Mouse (Mus musculus): Measurements from ENCODE around the gene Mettl9. TPM values are rescaled to one million over a fixed set of nuclear protein-coding genes. Genes with fewer than 3 reads are reported as not detected.

Mettl9 gene
- total and polyA plus RNA-seq, 3 experiments: 23.5 to 85.1 (median 80.7) TPM

- TF ChIP-seq CTCF (IDR thresholded peaks at IDR 0.05) (no peak), EP300 (IDR thresholded peaks at IDR 0.05; ENCODE audit: insufficient read depth, low read depth, low read length) (no peak), POLR2A (IDR thresholded peaks at IDR 0.05; ENCODE audit: insufficient read depth, low read depth, low read length) (no peak)
- Histone ChIP-seq H3K27ac (no peak overlapping the region), H3K36me3 (ENCODE audit: control insufficient read depth, insufficient read depth, low read length) (no peaks in the 10 kb centered on the region), H3K9ac (ENCODE audit: low read depth, low read length) (no peak overlapping the region), H3K79me2 (replicated peaks; ENCODE audit: control insufficient read depth, insufficient read depth, low read length) (no peaks in the 10 kb centered on the region), H3K4me3 (no peak overlapping the region), H3K4me1 (ENCODE audit: control insufficient read depth, insufficient read depth, low read length) (no peaks in the 10 kb centered on the region), H3K27me3 (ENCODE audit: control insufficient read depth, insufficient read depth, low read length) (no peaks in the 10 kb centered on the region)
- intact Hi-C loops (cut with DNase I): no loop called here
- no peak for DNase-seq
- 69% methylated on average over 4 of the region's 4 CpGs for WGBS
Observed at GRCm38 (mm10) chr7:121093026-121093425, 58.8 kb downstream of the Mettl9 start.

DNA sequence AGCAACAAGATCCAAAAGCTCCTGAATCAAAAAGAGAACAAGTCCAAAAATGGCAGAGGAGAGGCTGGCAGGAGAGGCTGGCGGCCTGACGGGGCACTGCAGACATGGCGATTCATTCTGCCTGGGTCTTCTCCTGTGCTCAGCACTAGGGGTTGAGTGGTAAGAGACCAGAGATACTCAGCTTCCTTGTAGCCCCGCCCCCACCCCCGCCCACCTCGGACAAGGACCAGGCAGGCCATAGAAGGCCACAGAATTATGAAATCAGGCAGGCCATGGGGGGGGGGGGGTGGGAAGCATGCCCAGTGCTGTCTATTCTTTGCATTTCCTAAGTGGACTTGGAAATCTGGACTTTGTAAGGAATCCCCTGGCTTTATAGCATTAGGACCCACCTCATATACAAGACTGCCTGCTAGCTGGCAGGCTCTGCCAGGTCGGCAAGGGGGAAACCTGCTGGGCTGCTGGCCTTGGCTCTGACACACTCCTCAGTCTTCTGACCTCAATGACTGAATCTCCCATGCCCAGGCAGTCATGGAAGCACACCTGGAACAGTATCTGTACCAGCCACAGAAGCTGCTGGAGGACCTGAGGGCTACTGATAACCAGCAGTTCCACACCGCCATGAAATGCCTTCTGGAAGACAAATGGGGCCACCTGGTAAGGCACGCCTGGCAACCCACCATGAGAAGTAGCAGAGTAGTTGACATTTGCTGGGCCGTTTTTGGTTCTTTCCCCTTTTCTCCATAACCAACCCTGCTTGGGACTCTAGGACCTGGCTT lies 64.6 kb downstream of the Mettl9 start:
- Histone ChIP-seq H3K79me2 (replicated peaks; ENCODE audit: control insufficient read depth, insufficient read depth, low read length) (no peaks in the 10 kb centered on the region), H3K9ac (ENCODE audit: low read depth, low read length) (no peak overlapping the region), H3K36me3 (ENCODE audit: control insufficient read depth, insufficient read depth, low read length) (no peaks in the 10 kb centered on the region), H3K27me3 (ENCODE audit: control insufficient read depth, insufficient read depth, low read length) (no peaks in the 10 kb centered on the region), H3K27ac (no peak overlapping the region), H3K4me3 (no peak overlapping the region), H3K4me1 (ENCODE audit: control insufficient read depth, insufficient read depth, low read length) (no peaks in the 10 kb centered on the region)
- TF ChIP-seq CTCF (IDR thresholded peaks at IDR 0.05) (no peak), EP300 (IDR thresholded peaks at IDR 0.05; ENCODE audit: insufficient read depth, low read depth, low read length) (no peak), POLR2A (IDR thresholded peaks at IDR 0.05; ENCODE audit: insufficient read depth, low read depth, low read length) (no peak)
- 80% methylated on average over 10 of the region's 10 CpGs for WGBS
- intact Hi-C loops (cut with DNase I): no loop called here
- DNase-seq: no peak

- Histone ChIP-seq H3K27me3 (ENCODE audit: control insufficient read depth, insufficient read depth, low read length) (no peaks in the 10 kb centered on the region), H3K27ac (peak overlapping the region; percentile 29), H3K36me3 (ENCODE audit: control insufficient read depth, insufficient read depth, low read length) (peaks cover 6% of the 10 kb centered on the region), H3K4me1 (ENCODE audit: control insufficient read depth, insufficient read depth, low read length) (peaks cover 6% of the 10 kb centered on the region), H3K79me2 (replicated peaks; ENCODE audit: control insufficient read depth, insufficient read depth, low read length) (no peaks in the 10 kb centered on the region), H3K9ac (ENCODE audit: low read depth, low read length) (no peak overlapping the region), H3K4me3 (no peak overlapping the region)
- peak in 1 of 2 experiments; percentile 53 for DNase-seq
- intact Hi-C loops (cut with DNase I): no loop called here
- TF ChIP-seq POLR2A (IDR thresholded peaks at IDR 0.05; ENCODE audit: insufficient read depth, low read depth, low read length) (peak; percentile 23; the same call in 1 of the 2 replicates), EP300 (IDR thresholded peaks at IDR 0.05; ENCODE audit: insufficient read depth, low read depth, low read length) (peak; percentile 91), CTCF (IDR thresholded peaks at IDR 0.05) (no peak)
- 30% methylated on average over 3 of the region's 3 CpGs for WGBS
Observed at GRCm38 (mm10) chr7:121107851-121108250, 73.6 kb downstream of the Mettl9 start.

GRCm38 (mm10) chr7:121111321-121111720 lies 77.1 kb downstream of the Mettl9 start:
- H3K36me3 ChIP-seq (ENCODE audit: control insufficient read depth, insufficient read depth, low read length): peaks cover 6% of the 10 kb centered on the region
- WGBS: 4% methylated on average over 3 of the region's 3 CpGs
- H3K27me3 ChIP-seq (ENCODE audit: control insufficient read depth, insufficient read depth, low read length): no peaks in the 10 kb centered on the region
- no peak overlapping the region for H3K9ac ChIP-seq (ENCODE audit: low read depth, low read length)
- intact Hi-C loops (cut with DNase I): no loop called here
- peaks cover 6% of the 10 kb centered on the region for H3K4me1 ChIP-seq (ENCODE audit: control insufficient read depth, insufficient read depth, low read length)
- DNase-seq: no peak
- H3K79me2 ChIP-seq (replicated peaks; ENCODE audit: control insufficient read depth, insufficient read depth, low read length): no peaks in the 10 kb centered on the region
- TF ChIP-seq POLR2A (IDR thresholded peaks at IDR 0.05; ENCODE audit: insufficient read depth, low read depth, low read length): no peak
- no peak for TF ChIP-seq CTCF (IDR thresholded peaks at IDR 0.05)
- TF ChIP-seq EP300 (IDR thresholded peaks at IDR 0.05; ENCODE audit: insufficient read depth, low read depth, low read length): no peak
- no peak overlapping the region for H3K4me3 ChIP-seq
- peak overlapping the region; percentile 48 for H3K27ac ChIP-seq

GRCm38 (mm10) chr7:121111762-121112161 lies 77.5 kb downstream of the Mettl9 start:
- 48% methylated on average over 3 of the region's 3 CpGs for WGBS
- no peak overlapping the region for H3K4me3 ChIP-seq
- H3K27ac ChIP-seq: peak overlapping the region; percentile 48
- TF ChIP-seq CTCF (IDR thresholded peaks at IDR 0.05): no peak
- TF ChIP-seq EP300 (IDR thresholded peaks at IDR 0.05; ENCODE audit: insufficient read depth, low read depth, low read length): no peak
- no peak for TF ChIP-seq POLR2A (IDR thresholded peaks at IDR 0.05; ENCODE audit: insufficient read depth, low read depth, low read length)
- H3K9ac ChIP-seq (ENCODE audit: low read depth, low read length): no peak overlapping the region
- H3K4me1 ChIP-seq (ENCODE audit: control insufficient read depth, insufficient read depth, low read length): peaks cover 6% of the 10 kb centered on the region
- H3K79me2 ChIP-seq (replicated peaks; ENCODE audit: control insufficient read depth, insufficient read depth, low read length): no peaks in the 10 kb centered on the region
- peaks cover 6% of the 10 kb centered on the region for H3K36me3 ChIP-seq (ENCODE audit: control insufficient read depth, insufficient read depth, low read length)
- intact Hi-C loops (cut with DNase I): no loop called here
- DNase-seq: no peak
- no peaks in the 10 kb centered on the region for H3K27me3 ChIP-seq (ENCODE audit: control insufficient read depth, insufficient read depth, low read length)

DNA sequence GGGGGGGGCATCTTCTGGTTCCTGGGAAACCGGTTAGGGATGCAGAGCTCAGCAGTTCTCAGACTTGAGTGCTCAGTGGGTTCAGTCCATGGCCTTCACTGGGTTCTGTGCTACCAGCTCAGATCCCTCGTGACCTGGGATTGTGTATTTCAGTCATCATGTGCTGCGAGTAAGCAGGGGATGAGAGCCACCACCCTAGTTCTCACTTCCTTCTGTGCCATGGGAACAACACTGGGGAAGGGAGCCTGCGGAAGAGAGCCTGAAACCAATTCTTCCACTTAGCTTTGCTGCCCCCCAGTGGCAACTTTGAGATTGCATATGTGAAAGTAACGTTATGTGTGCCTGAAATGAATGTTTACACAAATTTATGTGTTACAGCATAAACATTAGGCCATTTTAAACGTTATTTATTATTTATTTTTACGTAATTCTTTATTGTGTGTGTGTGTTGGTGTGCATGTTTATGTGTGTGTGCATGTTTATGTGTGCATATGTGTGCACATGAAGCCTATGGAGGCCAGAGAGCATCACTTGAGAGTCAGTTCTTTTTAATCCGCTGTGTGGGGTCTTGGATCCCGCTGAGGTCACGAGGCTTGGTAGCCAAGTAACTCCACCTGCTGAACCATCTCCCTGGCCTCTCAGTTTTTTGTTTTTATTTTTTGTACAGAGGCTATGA lies 86.0 kb downstream of the Mettl9 start:
- intact Hi-C loops (cut with DNase I): loop anchor here (1.0 to 2.0 kb wide), 3 partner anchors 42 to 277 kb away; partner anchors contain the start of gene Eef2k
- H3K79me2 ChIP-seq (replicated peaks; ENCODE audit: control insufficient read depth, insufficient read depth, low read length): no peaks in the 10 kb centered on the region
- TF ChIP-seq CTCF (IDR thresholded peaks at IDR 0.05): peak; percentile 95
- no peak for TF ChIP-seq POLR2A (IDR thresholded peaks at IDR 0.05; ENCODE audit: insufficient read depth, low read depth, low read length)
- peak; percentile 91 for TF ChIP-seq EP300 (IDR thresholded peaks at IDR 0.05; ENCODE audit: insufficient read depth, low read depth, low read length)
- H3K4me1 ChIP-seq (ENCODE audit: control insufficient read depth, insufficient read depth, low read length): peaks cover 2% of the 10 kb centered on the region
- H3K4me3 ChIP-seq: no peak overlapping the region
- 11% methylated on average over 10 of the region's 10 CpGs for WGBS
- H3K27ac ChIP-seq: no peak overlapping the region
- H3K36me3 ChIP-seq (ENCODE audit: control insufficient read depth, insufficient read depth, low read length): no peaks in the 10 kb centered on the region
- no peak overlapping the region for H3K9ac ChIP-seq (ENCODE audit: low read depth, low read length)
- H3K27me3 ChIP-seq (ENCODE audit: control insufficient read depth, insufficient read depth, low read length): no peaks in the 10 kb centered on the region
- DNase-seq: peak; percentile 80 to 86

Other genes with a start within 250 kb of the Mettl9 start
- gene Gm5737, start 222.1 kb upstream of the Mettl9 start, total RNA-seq (2021): under 1 TPM in 1 of 2 experiments, not detected in 1; 0.34 TPM
- 0.56 and 0.70 TPM in 2 replicates for gene Gm5737, start 222.1 kb upstream of the Mettl9 start, polyA plus RNA-seq (2012; rRNA removed)
- 10 to 100 TPM; 23.9 to 28.9 TPM for gene Eef2k, start 191.6 kb upstream of the Mettl9 start, total RNA-seq (2021)
- 22.8 and 27.4 TPM in 2 replicates for gene Eef2k, start 191.6 kb upstream of the Mettl9 start, polyA plus RNA-seq (2012; rRNA removed)
- gene Polr3e, start 116.7 kb upstream of the Mettl9 start, total RNA-seq (2021): 1 to 10 TPM; 8.0 to 8.3 TPM
- 6.1 and 8.5 TPM in 2 replicates for gene Polr3e, start 116.7 kb upstream of the Mettl9 start, polyA plus RNA-seq (2012; rRNA removed)
- gene Cdr2, start 52.1 kb upstream of the Mettl9 start, total RNA-seq (2021): 10 to 100 TPM in 1 of 2 experiments, 1 to 10 TPM in 1; 8.8 to 34.9 TPM
- gene Cdr2, start 52.1 kb upstream of the Mettl9 start, polyA plus RNA-seq (2012; rRNA removed): 11.0 TPM in 2 replicates
- not detected for gene Mfsd13b, start 51.9 kb upstream of the Mettl9 start, total RNA-seq (2021)
- gene Mfsd13b, start 51.9 kb upstream of the Mettl9 start, polyA plus RNA-seq (2012; rRNA removed): 0.47 TPM in 1 of 2 replicates, not detected in the other
- 1 to 10 TPM in 1 of 2 experiments, under 1 TPM in 1; 0.98 to 1.5 TPM for gene Igsf6, start 40.1 kb downstream of the Mettl9 start, total RNA-seq (2021)
- gene Igsf6, start 40.1 kb downstream of the Mettl9 start, polyA plus RNA-seq (2012; rRNA removed): 0.76 TPM in 2 replicates
- gene Otoa, start 47.2 kb downstream of the Mettl9 start, total RNA-seq (2021): under 1 TPM in 1 of 2 experiments, not detected in 1; 0.30 TPM
- gene Otoa, start 47.2 kb downstream of the Mettl9 start, polyA plus RNA-seq (2012; rRNA removed): 0.10 TPM in 1 of 2 replicates, not detected in the other